Mouse (Mus musculus) E14TG2a.4 (cell line): ENCODE measurements at regions not wholly inside any gene's neighbourhood (a gene's known extent, or its start where the extent isn't known, plus 50 kb on each side); places are given as distances from the start of the nearest gene placed in this dataset.

Experiments used
- H3K27me3 ChIP-seq: 2 replicates; pipeline ENCODE4 v1.6.1; 2014; ENCODE audit warnings: low read length, control low read depth; ENCODE audit not compliant: insufficient read depth
- H3K36me3 ChIP-seq: 2 replicates; pipeline ENCODE4 v1.6.1; 2014; ENCODE audit warnings: low read length, control low read depth; ENCODE audit not compliant: insufficient read depth
- H3K4me1 ChIP-seq: replicated peaks from 2 replicates; pipeline ENCODE4 v1.6.1; 2014; ENCODE audit warnings: low read depth, low read length, control low read depth
- H3K4me3 ChIP-seq: replicated peaks from 2 replicates; pipeline ENCODE4 v1.5.1; 2014; ENCODE audit warnings: mild to moderate bottlenecking, low read length
- H3K9me3 ChIP-seq: 2 replicates; pipeline ENCODE4 v1.6.1; 2014; ENCODE audit warnings: low read length, control low read depth
- CTCF ChIP-seq: conservative IDR thresholded peaks from 2 replicates; pipeline ENCODE4 v1.5.1; 2014; ENCODE audit warnings: low read length
- NANOG ChIP-seq: IDR thresholded peaks from 2 replicates; pipeline ENCODE4 v1.6.1; 2014; ENCODE audit warnings: borderline replicate concordance, low read length, mixed read lengths
- POU5F1 ChIP-seq: IDR thresholded peaks from 2 replicates; pipeline ENCODE4 v1.6.1; 2014; ENCODE audit warnings: low read length, borderline replicate concordance

DNA sequence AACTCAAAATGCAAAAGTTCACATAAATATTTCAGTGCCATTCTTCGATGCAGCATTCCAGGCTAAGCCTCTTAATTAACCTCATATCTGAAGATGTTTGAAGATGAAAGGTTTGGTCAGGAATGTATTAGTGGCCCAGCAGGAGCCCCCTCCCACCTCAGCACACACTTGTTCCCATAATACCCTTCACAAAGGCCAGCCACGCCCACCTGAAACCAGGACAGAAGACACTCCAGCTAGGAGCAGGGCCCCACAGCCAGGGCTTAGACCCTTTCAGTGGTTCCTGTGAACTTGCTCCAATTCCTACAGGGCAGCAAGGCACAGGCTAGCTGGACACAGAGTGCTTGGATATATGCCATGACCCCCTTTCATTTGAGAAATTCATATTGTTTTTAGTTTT, 74.6 kb upstream of the Pcsk6 start:
- peaks cover 17% of the 10 kb centered on the region for H3K9me3 ChIP-seq
- H3K4me3 ChIP-seq, result no peak overlapping the region
- no peaks in the 10 kb centered on the region for H3K36me3 ChIP-seq
- no peaks in the 10 kb centered on the region for H3K27me3 ChIP-seq
- H3K4me1 ChIP-seq, result no peaks in the 10 kb centered on the region
- no peak for TF ChIP-seq CTCF
- no peak for TF ChIP-seq NANOG
- TF ChIP-seq POU5F1, result no peak

DNA sequence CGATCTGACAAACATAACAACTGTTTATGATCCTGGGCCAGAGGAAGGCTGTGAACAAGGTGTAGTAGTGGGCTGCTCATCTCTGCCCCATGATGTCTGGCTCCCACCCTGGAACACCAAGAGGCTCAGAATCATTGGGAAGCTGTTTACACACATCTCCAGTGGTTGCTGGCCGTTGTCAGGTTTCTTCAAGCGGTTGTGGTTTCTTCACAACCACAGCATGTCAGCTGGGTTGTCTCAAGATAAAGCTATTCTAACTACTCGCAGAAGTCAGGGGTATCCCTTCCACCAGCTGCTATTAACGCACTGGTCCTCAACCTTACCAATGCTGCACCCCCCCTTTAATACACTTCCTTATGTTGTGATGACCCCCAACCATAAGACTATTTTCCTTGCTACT, 73.7 kb upstream of the Pcsk6 start:
- Histone ChIP-seq H3K4me3 (no peak overlapping the region), H3K27me3 (no peaks in the 10 kb centered on the region), H3K9me3 (peaks cover 15% of the 10 kb centered on the region), H3K36me3 (no peaks in the 10 kb centered on the region), H3K4me1 (no peaks in the 10 kb centered on the region)
- no peak for TF ChIP-seq CTCF

DNA sequence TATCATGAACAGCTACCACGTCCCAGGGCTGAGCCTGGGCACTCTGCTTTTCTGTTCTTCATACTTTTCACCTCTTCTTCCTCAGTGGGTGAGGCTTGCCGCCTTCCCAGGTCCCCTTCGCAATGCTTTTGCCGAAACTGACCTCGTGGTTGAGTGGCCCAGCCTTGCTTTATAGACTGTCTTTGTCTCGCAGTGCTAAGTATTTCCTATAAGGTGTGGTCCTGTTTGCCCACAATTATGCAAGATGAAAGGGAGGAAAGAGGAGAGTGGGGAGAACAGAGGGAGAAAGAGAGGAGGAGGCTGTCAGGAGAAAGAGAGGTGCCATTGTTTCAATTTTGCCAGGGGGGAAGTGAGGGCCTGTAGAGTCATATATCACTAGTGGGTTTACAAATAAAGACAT, 71.3 kb upstream of the Pcsk6 start:
- Histone ChIP-seq H3K36me3 (no peaks in the 10 kb centered on the region), H3K9me3 (no peaks in the 10 kb centered on the region), H3K27me3 (no peaks in the 10 kb centered on the region), H3K4me3 (no peak overlapping the region), H3K4me1 (no peaks in the 10 kb centered on the region)
- no peak for TF ChIP-seq NANOG
- no peak for TF ChIP-seq CTCF
- TF ChIP-seq POU5F1, result no peak

DNA sequence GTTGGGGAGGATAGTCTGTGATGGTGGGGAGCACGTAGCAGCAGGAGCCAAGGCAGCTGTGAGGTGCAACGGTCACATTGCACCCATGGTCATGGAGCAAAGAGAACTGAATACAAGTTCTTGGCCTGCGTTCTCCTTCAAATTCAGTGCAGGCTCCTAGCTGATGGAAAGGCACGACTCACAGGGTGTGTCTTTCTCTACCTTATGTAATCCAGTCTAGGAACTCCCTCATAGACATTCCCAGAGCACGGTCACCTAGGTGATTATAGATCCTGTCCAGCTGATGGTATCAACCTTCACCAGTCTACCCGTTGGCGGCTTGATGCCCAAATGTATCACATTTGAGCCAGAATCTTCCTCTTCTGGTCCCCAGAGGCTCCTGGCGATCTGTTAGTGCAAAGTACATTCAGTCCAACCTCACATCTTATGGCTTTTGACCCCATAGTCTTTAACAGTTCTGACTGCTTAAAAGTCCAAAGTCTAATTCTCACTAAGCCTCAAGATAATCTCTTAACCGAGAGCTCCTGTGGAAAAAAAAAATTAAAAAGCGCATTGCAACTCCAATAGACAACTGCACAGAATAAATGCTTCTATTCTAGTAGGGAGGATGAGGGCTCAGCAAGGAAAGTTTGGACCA, 69.2 kb upstream of the Pcsk6 start:
- no peaks in the 10 kb centered on the region for H3K4me1 ChIP-seq
- TF ChIP-seq POU5F1, result no peak
- no peak for TF ChIP-seq CTCF
- no peak for TF ChIP-seq NANOG
- H3K9me3 ChIP-seq, result no peaks in the 10 kb centered on the region
- H3K27me3 ChIP-seq, result no peaks in the 10 kb centered on the region
- no peak overlapping the region for H3K4me3 ChIP-seq
- no peaks in the 10 kb centered on the region for H3K36me3 ChIP-seq

DNA sequence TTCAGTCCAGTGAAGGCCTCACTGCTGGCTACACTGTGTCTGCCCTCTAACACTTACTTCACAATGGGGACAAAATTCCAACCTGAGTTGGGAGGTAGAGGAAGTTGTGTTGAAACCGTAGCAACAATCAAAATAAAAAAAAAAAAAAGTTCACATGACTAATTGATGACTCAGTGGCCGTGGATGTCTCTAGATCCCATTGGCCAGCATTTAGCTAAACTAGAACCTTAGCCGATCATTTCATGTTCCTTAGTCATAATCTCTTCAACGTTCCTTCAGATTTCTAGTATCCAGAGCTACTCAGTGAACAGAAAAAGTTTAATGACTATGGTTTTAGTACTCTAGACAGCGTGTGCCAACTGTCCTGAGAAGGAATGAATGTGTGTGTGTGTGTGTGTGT, 59.2 kb upstream of the Pcsk6 start:
- Histone ChIP-seq H3K4me3 (no peak overlapping the region), H3K36me3 (no peaks in the 10 kb centered on the region), H3K27me3 (no peaks in the 10 kb centered on the region), H3K9me3 (no peaks in the 10 kb centered on the region), H3K4me1 (no peaks in the 10 kb centered on the region)
- TF ChIP-seq NANOG, result no peak
- TF ChIP-seq CTCF, result no peak
- no peak for TF ChIP-seq POU5F1

DNA sequence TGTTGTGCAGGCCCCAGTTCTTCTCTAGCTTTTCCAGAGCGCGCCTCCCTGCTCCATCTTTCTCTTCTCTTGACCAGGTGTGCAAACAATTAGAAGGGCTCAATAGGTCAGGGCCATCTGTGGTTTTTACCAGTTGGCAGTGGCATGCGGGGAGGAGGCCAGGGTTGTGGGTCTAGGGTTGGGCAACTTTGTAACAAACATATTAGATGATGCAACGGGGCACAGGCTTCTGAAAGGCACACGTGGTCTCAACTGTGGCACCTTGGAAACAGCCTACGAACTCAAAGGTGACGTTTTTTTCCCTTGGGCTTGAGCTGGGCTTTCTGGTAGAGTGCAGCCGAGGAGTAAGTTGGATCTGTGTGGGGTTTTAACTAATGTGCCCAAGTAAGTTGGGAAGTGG, 58.7 kb upstream of the Pcsk6 start:
- Histone ChIP-seq H3K4me3 (no peak overlapping the region), H3K4me1 (no peaks in the 10 kb centered on the region), H3K27me3 (no peaks in the 10 kb centered on the region), H3K36me3 (no peaks in the 10 kb centered on the region), H3K9me3 (no peaks in the 10 kb centered on the region)
- no peak for TF ChIP-seq NANOG
- no peak for TF ChIP-seq CTCF
- no peak for TF ChIP-seq POU5F1

DNA sequence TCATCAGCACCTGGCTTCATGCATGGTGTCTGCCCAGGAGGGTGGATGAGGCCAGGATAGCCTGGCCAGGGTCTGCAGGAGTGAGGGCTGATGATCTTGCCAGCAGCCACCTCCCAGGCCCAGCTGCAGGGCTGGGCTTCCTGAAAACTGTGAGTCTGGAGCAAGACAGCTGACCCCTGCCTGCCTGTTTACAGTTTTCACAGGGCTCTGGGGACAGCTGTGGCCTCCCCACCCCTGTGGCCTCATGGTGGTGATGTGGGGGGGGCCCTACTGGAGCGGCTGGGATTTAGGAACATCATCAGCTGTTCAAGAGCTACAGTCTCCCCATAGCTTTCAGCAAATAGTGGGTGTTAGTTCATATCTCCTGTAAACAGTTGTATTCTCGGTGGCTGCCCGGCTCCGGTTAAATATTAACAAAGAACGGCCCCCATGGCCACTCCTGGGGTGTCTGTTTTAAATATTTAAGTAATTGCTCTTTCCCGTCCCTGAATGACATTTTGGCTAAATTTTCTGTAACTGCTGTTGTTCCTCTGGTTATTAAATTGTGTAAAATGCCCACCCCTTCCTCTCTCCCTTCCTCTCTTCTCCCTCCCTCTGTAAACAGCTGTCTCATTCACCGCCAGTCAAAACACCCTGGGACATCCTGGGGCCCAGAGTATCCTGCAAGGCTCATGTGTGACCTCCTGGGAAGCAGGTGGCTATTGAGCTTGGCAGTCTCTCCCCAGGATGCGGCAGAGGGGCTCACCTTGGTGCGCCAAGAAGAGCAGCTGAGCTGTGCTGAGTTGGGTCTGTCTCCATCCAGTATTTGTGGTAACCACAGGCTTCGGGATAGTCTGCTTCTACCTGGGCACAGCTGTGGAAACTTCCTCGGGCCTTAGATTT, 57.9 kb upstream of the Pcsk6 start:
- Histone ChIP-seq H3K36me3 (no peaks in the 10 kb centered on the region), H3K4me3 (no peak overlapping the region), H3K4me1 (no peaks in the 10 kb centered on the region), H3K27me3 (no peaks in the 10 kb centered on the region), H3K9me3 (no peaks in the 10 kb centered on the region)
- TF ChIP-seq POU5F1 (no peak), NANOG (no peak), CTCF (no peak)
